Mouse (Mus musculus): Measurements from ENCODE around the gene Surf2. TPM values are rescaled to one million over a fixed set of nuclear protein-coding genes. Genes with fewer than 3 reads are reported as not detected.
"Not testable (repeated sequence)": the region's sequence is repeated elsewhere in the genome, so short reads cannot be mapped to it uniquely, and the experiment has no call there.

The Surf2 gene
- polyA plus RNA-seq (2015; fragmentation: Nextera tagmentation; extraction: Ambion mirVana) = 58.6 and 59.2 TPM in 2 replicates

- Histone ChIP-seq H3K4me2 (ENCODE audit: low read length) (peak within 1 kb of the TSS; percentile 99), H3K27me3 (ENCODE audit: control insufficient read depth, insufficient read depth, low read depth, low read length) (no peaks in the 10 kb centered on the region), H3K9me3 (replicated peaks; ENCODE audit: control insufficient read depth, low read length, poor library complexity, severe bottlenecking) (no peaks in the 10 kb centered on the region), H3K27ac (ENCODE audit: low read length) (peak within 1 kb of the TSS; percentile 83), H3K36me3 (ENCODE audit: control insufficient read depth, insufficient read depth, low read length) (peaks cover 49% of the 10 kb centered on the region), H3K4me3 (ENCODE audit: low read depth, low read length) (peak within 1 kb of the TSS; percentile 75), H3K4me1 (ENCODE audit: control insufficient read depth, insufficient read depth, low read length) (peaks cover 32% of the 10 kb centered on the region), H3K9ac (ENCODE audit: low read depth, low read length) (peak within 1 kb of the TSS; percentile 83)
- peak; percentile 87 for ATAC-seq
- WGBS = 3% methylated on average over 46 of the region's 47 CpGs
Observed at GRCm38 (mm10) chr2:26915927-26916728, at the start of gene Surf2, which contains the start of gene Surf1. Gene Surf2, plus strand, starts transcription at chr2:26916367. Gene Surf1, minus strand, starts transcription at chr2:26916530.

DNA sequence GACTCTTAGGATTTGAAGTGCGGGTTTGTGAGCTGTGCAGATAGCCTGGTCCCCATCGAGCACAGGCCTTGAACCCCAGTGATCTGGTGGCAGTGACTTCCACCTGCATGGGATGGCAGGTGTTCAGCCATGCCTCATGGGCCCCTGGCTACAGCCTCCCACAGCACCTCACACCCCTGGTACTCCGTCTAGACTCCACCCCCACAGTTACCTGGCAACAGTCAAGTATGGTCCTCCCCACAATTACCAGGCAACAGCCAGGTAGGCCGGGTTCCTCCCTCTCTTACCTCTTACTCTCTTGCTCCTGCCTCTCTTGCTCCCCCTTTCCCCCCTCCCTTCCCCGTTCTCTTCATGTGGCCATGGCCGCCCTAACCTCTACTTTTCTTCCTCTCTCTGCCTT is 45.5 kb upstream of the Surf2 start:
- no peak overlapping the region for H3K9ac ChIP-seq (ENCODE audit: low read depth, low read length)
- H3K27me3 ChIP-seq (ENCODE audit: control insufficient read depth, insufficient read depth, low read depth, low read length) = no peaks in the 10 kb centered on the region
- no peaks in the 10 kb centered on the region for H3K9me3 ChIP-seq (replicated peaks; ENCODE audit: control insufficient read depth, low read length, poor library complexity, severe bottlenecking)
- H3K36me3 ChIP-seq (ENCODE audit: control insufficient read depth, insufficient read depth, low read length) = no peaks in the 10 kb centered on the region
- H3K4me1 ChIP-seq (ENCODE audit: control insufficient read depth, insufficient read depth, low read length) = no peaks in the 10 kb centered on the region
- no peak for ATAC-seq
- H3K27ac ChIP-seq (ENCODE audit: low read length) = no peak overlapping the region
- 69% methylated on average over 6 of the region's 6 CpGs for WGBS
- no peak overlapping the region for H3K4me3 ChIP-seq (ENCODE audit: low read depth, low read length)
- no peak overlapping the region for H3K4me2 ChIP-seq (ENCODE audit: low read length)

- no peak for ATAC-seq
Observed at GRCm38 (mm10) chr2:26878571-26878970, 37.6 kb upstream of the Surf2 start.

DNA sequence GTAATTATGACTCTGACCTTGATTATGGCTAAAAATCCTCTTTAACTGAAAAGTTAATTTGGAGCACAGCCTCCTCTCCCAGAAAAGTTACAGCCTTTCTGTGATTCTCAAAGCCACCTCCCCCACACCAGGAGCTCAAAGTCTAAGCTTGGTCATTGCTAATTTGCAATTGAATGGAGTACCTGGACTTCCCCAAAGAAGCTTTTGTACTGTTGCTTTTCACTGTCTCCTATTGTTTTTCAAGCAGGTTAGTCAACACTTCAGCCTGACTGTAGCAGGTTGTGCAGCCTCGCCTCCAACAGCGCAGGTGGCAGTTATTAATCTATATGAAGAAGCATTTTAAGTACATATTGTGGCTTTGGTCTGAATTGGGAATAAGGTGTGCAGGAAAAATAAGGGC is 30.6 kb upstream of the Surf2 start:
- not testable (repeated sequence) for ATAC-seq
- WGBS = 74% methylated on average over 2 of the region's 2 CpGs

More at GRCm38 (mm10) chr2:26878571-26878970, 37.6 kb upstream of the Surf2 start:
- H3K4me3 ChIP-seq (ENCODE audit: low read depth, low read length) = no peak overlapping the region
- H3K4me1 ChIP-seq (ENCODE audit: control insufficient read depth, insufficient read depth, low read length) = no peaks in the 10 kb centered on the region
- H3K9ac ChIP-seq (ENCODE audit: low read depth, low read length) = no peak overlapping the region
- H3K27me3 ChIP-seq (ENCODE audit: control insufficient read depth, insufficient read depth, low read depth, low read length) = no peaks in the 10 kb centered on the region
- H3K9me3 ChIP-seq (replicated peaks; ENCODE audit: control insufficient read depth, low read length, poor library complexity, severe bottlenecking) = peaks cover 1% of the 10 kb centered on the region; the same call in 1 of the 2 replicates
- H3K36me3 ChIP-seq (ENCODE audit: control insufficient read depth, insufficient read depth, low read length) = no peaks in the 10 kb centered on the region
- no peak overlapping the region for H3K4me2 ChIP-seq (ENCODE audit: low read length)
- no peak overlapping the region for H3K27ac ChIP-seq (ENCODE audit: low read length)

GRCm38 (mm10) chr2:26886170-26886569 is 30.0 kb upstream of the Surf2 start:
- H3K36me3 ChIP-seq (ENCODE audit: control insufficient read depth, insufficient read depth, low read length); H3K9me3 ChIP-seq (replicated peaks; ENCODE audit: control insufficient read depth, low read length, poor library complexity, severe bottlenecking); H3K27me3 ChIP-seq (ENCODE audit: control insufficient read depth, insufficient read depth, low read depth, low read length); ATAC-seq; H3K27ac ChIP-seq (ENCODE audit: low read length); H3K9ac ChIP-seq (ENCODE audit: low read depth, low read length); H3K4me2 ChIP-seq (ENCODE audit: low read length); H3K4me1 ChIP-seq (ENCODE audit: control insufficient read depth, insufficient read depth, low read length); H3K4me3 ChIP-seq (ENCODE audit: low read depth, low read length): not testable (repeated sequence)
- WGBS = 56% methylated on average over 4 of the region's 4 CpGs

More for the DNA sequence above, 30.6 kb upstream of the Surf2 start:
- H3K9ac ChIP-seq (ENCODE audit: low read depth, low read length); H3K27ac ChIP-seq (ENCODE audit: low read length); H3K4me1 ChIP-seq (ENCODE audit: control insufficient read depth, insufficient read depth, low read length); H3K36me3 ChIP-seq (ENCODE audit: control insufficient read depth, insufficient read depth, low read length); H3K27me3 ChIP-seq (ENCODE audit: control insufficient read depth, insufficient read depth, low read depth, low read length); H3K4me2 ChIP-seq (ENCODE audit: low read length); H3K4me3 ChIP-seq (ENCODE audit: low read depth, low read length); H3K9me3 ChIP-seq (replicated peaks; ENCODE audit: control insufficient read depth, low read length, poor library complexity, severe bottlenecking): not testable (repeated sequence)

GRCm38 (mm10) chr2:26895898-26896297 is 20.3 kb upstream of the Surf2 start:
- 90% methylated on average over 4 of the region's 4 CpGs for WGBS
- H3K9me3 ChIP-seq (replicated peaks; ENCODE audit: control insufficient read depth, low read length, poor library complexity, severe bottlenecking) = no peaks in the 10 kb centered on the region
- no peak overlapping the region for H3K9ac ChIP-seq (ENCODE audit: low read depth, low read length)
- H3K4me1 ChIP-seq (ENCODE audit: control insufficient read depth, insufficient read depth, low read length) = peaks cover 1% of the 10 kb centered on the region; the same call in 1 of the 2 replicates
- no peaks in the 10 kb centered on the region for H3K27me3 ChIP-seq (ENCODE audit: control insufficient read depth, insufficient read depth, low read depth, low read length)
- peaks cover 42% of the 10 kb centered on the region for H3K36me3 ChIP-seq (ENCODE audit: control insufficient read depth, insufficient read depth, low read length)
- no peak overlapping the region for H3K4me3 ChIP-seq (ENCODE audit: low read depth, low read length)
- no peak overlapping the region for H3K4me2 ChIP-seq (ENCODE audit: low read length)
- ATAC-seq = no peak
- no peak overlapping the region for H3K27ac ChIP-seq (ENCODE audit: low read length)

GRCm38 (mm10) chr2:26900731-26901130 is 15.4 kb upstream of the Surf2 start:
- Histone ChIP-seq H3K36me3 (ENCODE audit: control insufficient read depth, insufficient read depth, low read length) (peaks cover 27% of the 10 kb centered on the region), H3K4me3 (ENCODE audit: low read depth, low read length) (no peak overlapping the region), H3K9ac (ENCODE audit: low read depth, low read length) (no peak overlapping the region), H3K9me3 (replicated peaks; ENCODE audit: control insufficient read depth, low read length, poor library complexity, severe bottlenecking) (no peaks in the 10 kb centered on the region), H3K27ac (ENCODE audit: low read length) (no peak overlapping the region), H3K27me3 (ENCODE audit: control insufficient read depth, insufficient read depth, low read depth, low read length) (no peaks in the 10 kb centered on the region), H3K4me1 (ENCODE audit: control insufficient read depth, insufficient read depth, low read length) (peaks cover 21% of the 10 kb centered on the region), H3K4me2 (ENCODE audit: low read length) (no peak overlapping the region)
- ATAC-seq = no peak
- WGBS = 88% methylated on average over 1 of the region's 1 CpGs

DNA sequence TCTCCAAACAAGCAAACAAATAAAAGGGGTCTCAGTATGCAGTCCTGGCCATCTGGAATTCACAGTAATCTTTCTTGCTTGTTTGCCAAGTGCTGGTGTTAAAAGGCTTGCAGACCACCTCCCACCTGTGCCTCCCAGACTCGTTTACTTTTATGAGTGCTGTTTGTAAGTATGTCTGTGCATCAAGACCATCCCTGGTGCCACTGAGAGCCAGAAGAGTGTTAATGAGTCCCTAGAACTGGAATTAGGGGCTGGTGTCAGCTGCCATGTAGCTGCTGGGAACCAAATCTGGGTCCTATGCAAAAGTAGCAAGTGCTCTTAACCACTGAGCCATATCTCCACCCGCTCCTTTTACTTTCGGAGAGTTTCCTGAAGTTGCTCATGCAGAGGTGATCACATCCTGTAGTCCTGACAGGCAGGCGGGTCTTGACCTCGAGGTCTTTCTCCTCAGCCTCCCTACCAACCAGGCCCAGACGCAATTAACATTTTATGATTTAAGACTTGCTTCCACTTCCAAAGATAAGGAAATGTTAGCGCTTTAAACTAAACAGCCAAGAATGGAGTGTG is 14.2 kb upstream of the Surf2 start:
- ATAC-seq = no peak
- Histone ChIP-seq H3K36me3 (ENCODE audit: control insufficient read depth, insufficient read depth, low read length) (peaks cover 32% of the 10 kb centered on the region), H3K9ac (ENCODE audit: low read depth, low read length) (peak overlapping the region; percentile 73), H3K4me2 (ENCODE audit: low read length) (peak overlapping the region; percentile 72), H3K9me3 (replicated peaks; ENCODE audit: control insufficient read depth, low read length, poor library complexity, severe bottlenecking) (no peaks in the 10 kb centered on the region), H3K4me1 (ENCODE audit: control insufficient read depth, insufficient read depth, low read length) (peaks cover 21% of the 10 kb centered on the region), H3K27ac (ENCODE audit: low read length) (no peak overlapping the region), H3K27me3 (ENCODE audit: control insufficient read depth, insufficient read depth, low read depth, low read length) (no peaks in the 10 kb centered on the region), H3K4me3 (ENCODE audit: low read depth, low read length) (peak overlapping the region; percentile 76)
- WGBS = 15% methylated on average over 7 of the region's 7 CpGs

Measured in midbrain, embryonic 16.5 days (tissue).